Mouse (Mus musculus) E14TG2a.4 (cell line): Measurements from ENCODE around the gene Nuak2.

Source experiments
- CTCF ChIP-seq: conservative IDR thresholded peaks from 2 replicates; pipeline ENCODE4 v1.5.1; 2014; ENCODE audit warnings: low read length
- NANOG ChIP-seq: IDR thresholded peaks from 2 replicates; pipeline ENCODE4 v1.6.1; 2014; ENCODE audit warnings: borderline replicate concordance, low read length, mixed read lengths
- POU5F1 ChIP-seq: IDR thresholded peaks from 2 replicates; pipeline ENCODE4 v1.6.1; 2014; ENCODE audit warnings: low read length, borderline replicate concordance

DNA sequence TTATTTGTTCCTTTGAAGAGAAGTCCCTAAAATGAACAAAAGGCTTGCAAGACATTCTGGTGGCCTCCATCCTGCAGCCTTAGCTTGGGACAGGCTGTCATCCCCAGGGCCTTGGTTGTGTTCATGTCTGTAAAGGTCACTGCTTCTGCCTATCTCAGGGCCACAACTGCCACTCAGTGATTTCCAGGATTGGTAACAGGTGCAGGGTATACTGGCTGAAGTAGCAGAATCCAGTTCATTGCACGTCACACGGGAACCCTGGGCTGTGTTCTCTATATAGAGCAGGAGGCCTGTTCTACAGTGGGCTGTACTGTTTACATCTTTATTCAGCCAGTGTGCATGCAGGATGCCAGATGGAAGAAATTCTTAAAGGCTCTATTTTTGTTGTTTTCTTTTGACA is 48.0 kb upstream of the Nuak2 start:
- TF ChIP-seq CTCF (no peak), NANOG (no peak), POU5F1 (no peak)
